Mouse (Mus musculus) layer of hippocampus, adult 9-11 months (tissue): ENCODE measurements around the gene Lipe.
"Not testable (repeated sequence)": the region's sequence is repeated elsewhere in the genome, so short reads cannot be mapped to it uniquely, and the experiment has no call there.

ENCODE experiments used
- DNase-seq: peaks from one replicate; pipeline ENCODE4 v3.0.0; 2022

The Lipe gene

DNA sequence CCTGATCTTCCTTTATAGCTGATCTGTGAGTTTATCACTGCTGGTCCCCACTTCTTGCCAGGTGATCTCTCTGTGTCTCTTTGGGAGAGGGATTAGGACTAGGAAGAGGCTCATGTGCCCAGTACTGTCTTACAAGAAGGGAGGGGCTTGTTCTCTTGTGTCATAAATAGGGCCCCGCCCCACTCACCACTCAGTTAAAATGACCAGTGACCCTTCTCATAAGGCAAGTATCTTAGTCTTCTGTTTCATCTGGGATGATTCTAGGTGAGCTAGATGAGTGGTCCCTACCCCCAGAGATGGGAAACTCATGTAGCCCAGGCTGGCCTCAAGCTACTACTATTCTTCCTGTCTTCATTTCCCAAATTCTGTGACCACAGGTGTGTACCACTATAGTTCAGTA lies at the start of gene Lipe:
TSS of gene Lipe (minus strand) at position 101 of the 400 bp plus-strand sequence.
- no peak for DNase-seq

DNA sequence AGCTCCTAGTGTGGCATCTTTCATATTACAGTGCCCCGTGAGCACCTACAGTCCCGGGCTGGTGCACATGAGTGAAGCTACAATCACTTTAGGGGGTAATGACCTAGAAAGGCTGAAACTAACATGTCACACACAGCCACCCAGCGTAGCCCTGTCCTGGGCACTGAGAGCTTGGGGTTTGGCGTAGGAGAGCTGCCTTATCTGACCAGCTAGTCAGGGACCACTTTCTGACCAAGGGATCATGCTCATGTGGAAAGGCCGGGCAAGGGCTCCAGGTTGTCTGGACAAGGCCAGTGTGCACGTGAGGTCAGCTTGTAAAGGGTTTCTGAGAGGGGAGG lies 42.3 kb upstream of the Lipe start:
- no peak for DNase-seq

DNA sequence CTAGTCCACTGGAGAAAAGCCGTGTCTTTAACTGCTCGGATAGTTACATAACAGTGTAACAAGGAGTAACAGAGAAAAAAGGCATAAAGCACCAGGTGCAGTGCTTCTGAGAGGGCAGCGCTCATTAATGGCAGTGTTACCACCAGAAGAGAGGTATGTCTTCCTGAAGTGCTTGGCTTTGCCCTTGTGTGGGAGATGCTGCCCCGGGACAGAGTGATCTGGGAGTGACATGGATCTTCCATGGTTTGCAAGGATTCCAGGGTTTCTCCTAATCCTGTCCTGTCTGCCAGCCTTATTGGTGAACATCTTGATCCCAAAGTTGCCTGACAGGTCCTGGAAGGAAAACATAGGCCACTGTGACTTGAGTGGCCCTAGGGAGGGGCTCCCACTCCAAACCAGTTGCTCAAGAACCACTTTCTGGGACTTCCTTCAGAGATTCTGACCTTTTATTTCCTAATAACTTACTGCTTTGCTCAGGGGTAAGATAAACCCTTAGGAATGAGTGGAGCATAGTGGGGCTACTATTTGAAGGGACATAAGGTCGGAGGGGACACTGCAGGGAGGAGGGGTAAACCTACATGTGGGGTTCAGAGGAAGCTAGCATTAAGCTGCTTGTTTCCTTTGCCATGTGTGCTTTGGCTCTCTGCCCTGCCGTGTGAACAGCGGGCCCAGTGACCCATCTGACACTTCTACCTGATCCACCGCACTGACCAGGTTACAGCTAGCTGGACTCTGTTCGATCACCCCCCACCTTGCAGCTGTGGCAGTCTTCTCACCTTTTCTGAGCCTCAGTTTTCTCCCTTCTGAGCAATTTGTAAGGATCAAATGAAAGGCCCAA lies 41.7 kb upstream of the Lipe start:
- no peak for DNase-seq

DNA sequence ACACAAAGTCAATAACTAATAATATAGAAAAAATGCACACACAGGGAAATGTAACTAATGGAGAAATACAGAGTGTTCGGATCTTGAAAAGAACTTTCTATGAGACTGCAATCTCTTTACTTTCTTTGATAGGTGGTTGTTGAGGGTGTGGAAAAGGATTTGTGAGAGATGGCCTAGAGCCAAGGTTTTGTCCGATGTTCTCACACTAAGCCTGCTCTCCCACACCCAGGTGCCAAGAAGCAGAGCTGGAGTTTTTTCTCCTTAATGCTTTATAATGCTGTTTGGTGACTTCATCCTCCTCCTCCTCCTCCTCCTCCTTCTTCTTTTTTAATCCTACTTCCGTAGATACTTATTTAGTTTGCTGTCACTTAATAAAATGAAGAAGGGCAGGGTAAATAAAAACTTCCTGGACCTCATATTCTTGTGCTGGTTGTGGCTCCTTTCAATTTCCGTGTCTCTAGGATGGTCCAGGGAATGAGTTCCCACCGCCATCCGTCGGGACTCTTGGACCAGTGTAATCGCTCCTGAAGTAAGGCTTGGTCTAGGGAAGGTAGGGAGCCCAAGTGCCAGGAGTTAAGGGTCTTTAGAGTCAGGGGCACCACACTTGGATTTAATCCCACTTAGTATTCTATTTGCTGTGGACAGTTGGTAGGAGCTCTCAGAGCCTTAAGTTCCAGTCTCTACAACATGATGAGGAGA lies 40.8 kb upstream of the Lipe start:
- DNase-seq: no peak

DNA sequence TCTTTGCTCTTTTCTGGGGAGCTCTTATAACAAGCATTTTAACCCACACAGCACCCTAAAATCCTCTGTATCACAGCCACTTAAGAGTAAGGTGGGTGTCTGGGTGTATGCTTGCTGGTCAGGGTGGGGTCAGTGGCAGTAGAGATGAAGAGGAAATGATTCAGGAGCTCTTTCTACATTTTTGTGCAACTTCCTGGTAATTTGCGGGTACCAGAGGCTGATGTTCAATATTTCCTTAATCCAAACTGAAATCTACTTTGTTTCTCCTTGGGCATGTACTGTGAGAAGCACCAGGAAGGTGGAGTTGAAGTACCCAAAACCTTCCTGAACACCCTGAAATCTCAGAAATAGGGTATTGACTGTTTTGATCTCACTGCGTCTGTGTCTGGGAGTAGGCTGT lies 38.2 kb upstream of the Lipe start:
- no peak for DNase-seq

DNA sequence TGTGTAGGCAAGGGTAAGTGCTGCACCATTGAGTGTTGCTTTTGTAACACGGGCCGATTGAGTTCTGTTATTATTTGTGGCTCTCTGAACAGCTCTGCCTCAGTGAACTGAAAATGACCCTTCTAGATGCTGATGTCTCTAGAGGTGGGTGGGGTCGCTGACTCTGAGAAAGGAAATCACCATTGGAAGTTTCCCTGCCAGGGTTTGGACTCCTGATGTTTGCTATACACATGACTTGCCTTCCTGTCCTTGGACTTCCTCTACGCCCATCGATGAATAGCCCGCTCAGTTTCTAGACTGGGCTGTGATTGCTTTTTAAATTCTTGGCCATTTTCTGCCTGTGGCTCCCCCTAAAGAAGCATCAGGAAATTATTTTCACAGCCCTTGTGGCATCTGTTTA lies 37.7 kb upstream of the Lipe start:
- no peak for DNase-seq

DNA sequence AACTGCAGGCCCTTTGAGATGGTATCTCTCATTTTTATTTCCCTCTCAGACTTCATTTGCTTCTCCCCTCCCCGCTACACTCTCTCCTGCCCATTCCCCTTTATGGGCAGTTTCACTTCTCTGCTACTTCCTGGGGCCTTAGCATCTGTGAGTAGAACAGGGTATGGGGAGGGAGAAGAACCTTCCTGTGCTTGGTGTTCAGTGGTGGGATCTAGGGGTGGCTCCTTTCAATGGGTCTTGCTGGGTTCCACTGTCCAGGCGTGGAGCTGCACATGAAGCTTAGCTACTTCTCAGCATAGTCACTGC lies 37.0 kb upstream of the Lipe start:
- DNase-seq: no peak

DNA sequence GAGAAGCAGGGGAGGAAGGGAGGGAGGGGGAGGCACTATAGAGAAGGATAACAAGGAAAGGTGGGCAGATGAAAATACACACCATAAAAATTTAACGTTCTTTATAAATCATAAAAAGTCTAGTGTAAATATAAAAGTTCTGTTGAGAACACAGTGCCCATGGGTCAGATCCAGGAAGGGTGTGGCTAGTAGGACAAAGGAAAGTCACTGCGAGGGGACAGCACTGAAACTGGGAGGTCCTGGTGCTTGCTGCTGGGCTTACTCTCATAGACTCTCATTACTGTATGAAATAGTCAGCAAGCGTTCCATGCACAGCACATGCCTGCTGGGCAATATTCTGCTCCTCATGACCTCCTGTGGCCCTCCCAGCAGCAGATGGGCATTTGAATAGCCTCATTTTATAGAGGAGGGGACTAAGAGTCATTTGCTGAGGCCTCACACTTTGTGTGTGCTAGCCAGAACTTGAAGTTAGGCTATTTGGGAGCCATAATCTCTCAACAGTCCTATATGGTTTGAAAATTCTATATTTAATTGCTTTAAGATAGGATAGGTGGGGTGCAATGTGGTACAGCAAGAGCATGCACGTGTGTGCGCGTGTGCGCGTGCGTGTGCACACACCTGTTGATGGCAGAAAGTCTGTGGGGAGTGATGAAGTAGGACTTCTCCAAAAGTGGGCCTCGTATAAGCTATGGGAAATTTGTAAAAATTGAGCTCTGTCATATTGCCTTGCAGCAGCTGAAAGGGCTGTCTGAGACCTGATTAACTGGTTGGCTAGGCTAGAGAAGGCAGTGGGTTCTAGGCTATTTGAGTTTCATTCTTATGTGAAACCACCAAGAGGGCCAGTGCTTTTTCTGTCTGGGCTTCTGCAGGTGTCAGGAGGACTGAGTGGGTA lies 36.4 kb upstream of the Lipe start:
- DNase-seq: no peak

DNA sequence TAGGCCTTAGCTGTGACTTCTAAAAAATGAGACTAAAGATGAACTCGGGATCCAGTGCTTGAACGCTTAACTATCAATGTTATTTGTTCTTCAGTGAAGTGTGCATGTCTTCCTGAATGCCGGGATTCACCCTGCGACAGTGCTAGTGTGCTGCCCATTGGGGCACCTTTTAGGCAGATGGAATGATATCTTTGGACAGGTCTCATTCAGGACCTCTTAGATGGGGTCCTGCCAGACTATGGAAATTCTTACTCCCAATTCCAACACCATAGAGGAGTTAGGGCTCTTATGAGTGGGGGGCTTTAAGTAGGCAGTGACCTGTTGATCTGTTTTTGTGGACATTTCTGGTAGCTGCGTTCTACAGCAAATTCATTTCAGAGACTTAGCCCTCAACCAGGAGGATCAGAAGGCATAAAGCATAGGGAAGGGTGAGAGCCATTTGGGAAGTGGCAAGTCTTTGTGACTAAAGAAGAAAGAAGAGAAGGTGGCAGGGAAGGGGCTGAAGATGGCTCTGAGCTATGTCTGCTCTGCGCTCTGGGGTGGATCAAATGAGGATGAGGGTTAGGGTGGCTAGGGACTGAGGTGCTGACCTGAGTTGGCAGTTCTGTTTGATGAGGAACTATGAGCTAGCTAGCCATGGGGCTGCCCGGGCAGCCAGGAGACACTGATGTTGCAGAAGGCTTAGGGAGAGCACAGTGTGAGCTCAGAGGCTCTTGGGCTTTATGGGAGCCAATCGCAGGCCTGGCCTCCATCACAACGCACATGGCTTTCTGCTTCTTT lies 35.5 kb upstream of the Lipe start:
- no peak for DNase-seq

DNA sequence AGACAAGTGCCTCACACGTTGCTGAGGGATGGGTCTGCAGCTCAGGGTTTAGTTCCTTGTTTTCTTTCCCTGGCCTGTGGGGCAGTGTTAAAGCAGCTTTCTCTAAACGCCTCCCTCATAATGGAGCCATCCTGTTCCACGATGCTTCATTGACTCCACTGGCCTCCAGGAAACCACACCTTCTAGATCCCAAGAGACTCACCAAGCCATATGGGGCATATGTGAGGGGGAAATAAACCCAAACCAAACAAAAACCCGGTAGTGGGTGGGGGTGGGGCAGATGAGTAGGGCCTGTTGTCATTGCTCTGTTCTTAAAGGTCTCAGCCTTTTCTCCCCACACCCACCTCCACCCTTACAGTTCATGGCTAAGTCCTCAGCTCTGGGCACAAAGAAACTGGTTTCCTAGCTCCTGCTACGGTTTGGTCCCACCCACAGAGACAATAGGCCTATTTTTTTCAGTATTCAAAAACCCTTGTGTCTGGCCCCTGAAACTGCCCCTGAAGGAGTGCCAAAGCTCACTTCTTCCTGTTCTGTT lies 34.6 kb upstream of the Lipe start:
- DNase-seq: peak; percentile 26

DNA sequence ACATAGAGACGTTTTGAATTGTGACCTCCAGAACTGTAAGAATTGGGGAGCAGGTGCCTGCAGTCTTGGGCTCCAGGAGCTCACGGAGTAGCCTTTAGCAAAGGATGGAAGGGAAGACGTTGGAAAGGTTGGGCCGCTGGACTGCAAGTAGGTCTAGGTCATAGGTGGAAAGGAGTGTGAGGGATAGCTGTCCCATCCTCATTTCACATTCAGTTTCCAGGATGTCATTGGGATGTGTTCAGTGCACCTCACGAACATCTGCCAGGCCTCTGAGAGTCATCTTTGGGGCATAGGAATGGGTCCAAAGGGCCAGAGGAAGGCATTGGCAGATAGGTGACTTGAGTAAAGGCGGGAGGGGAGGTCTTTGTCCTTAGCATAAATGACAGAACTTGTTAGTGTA lies 33.9 kb upstream of the Lipe start:
- DNase-seq: no peak

DNA sequence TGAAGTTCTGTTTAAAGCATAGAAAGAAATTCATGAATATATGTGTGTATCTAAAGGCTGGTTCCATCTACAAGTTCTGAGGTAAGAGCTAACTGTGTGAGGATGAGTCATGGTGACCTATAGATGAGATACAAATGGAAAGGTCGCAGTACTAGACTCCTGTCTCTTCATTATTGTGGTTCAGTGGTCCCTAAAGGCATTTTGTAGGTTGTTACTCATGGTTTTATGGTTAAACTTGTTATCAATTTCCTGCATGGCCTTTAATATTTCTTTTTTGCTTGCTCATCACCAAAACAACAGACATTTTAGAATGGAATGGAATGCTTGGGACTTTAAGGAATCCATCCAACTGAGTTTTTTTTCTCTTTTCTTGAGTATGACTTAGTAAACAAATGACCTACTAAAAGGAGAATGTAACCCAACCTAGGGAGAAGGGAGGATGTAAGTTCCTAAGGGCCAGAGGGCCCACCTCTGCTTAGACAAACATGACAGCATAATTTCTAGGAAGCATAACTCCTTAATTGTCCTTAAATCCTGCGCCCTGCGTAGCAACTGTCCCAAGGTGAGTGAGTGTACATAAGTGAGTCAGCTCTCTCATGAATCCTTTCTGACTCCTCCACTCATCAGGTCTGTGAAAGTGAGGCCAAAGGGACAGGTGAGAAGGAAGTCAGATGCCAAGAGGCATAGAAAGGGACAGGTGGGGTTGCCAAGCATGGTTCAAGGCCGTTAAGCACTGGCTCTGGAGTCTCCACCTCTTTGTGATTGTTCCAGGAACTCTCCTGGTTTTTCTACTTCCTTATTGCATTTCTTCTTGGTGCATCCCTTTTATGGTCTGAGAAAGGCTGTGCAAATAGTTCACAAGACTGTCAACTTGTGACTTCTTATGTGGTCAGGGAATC lies 31.6 kb upstream of the Lipe start:
- DNase-seq: no peak

DNA sequence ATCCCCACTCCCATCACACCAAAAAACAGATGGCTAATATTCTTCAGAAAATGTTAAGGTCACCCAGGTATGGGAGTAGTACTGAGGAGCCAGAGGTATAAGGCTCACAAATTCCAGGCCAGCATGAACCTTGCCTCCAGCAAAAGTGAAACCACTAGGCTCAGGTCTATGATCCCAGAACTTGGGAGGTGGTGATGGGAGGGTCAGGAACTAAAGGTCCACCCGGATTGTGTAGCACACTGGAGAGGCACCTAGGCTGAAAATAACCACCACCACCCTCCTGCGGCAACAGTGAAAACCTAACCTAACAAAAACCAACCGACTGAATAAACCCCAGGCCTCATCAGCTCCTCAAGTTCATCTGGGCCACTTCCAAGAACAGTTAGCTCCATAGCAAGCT lies 29.8 kb upstream of the Lipe start:
- DNase-seq: no peak

DNA sequence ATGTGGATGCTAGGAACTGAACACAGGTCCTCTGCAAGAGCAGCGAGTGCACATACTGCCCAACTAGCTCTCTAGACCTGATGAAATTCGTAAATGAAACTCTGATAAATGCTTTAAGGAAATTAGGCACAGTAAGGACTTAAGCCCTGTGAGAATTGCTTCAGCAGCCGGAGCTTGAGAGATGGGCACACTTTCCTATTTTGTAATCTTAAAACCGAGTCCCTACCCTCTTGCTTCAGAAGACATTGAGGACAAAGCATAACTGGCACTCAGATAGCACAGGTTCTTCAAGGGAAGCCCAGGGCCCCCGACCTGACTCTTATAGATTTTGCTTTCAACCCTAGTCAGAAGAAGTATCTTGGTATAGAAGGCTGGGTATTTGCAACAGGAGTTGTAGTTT lies 28.6 kb upstream of the Lipe start:
- no peak for DNase-seq

DNA sequence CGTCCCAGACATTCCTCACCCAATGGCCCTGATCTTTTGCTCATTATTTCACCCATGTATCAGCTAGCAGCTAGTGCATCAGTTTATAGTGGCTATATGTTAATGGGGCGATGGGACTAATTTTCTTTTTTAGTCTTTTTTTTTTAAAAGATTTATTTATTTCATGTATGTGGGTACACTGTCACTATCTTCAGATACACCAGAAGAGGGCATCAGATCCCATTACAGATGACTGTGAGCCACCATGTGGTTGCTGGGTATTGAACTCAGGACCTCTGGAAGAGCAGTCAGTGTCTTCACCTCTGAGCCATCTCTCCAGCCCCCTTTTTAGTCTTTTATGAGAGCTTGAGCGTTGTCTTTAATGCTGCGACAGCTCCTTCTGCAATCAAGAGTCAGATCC lies 27.9 kb upstream of the Lipe start:
- DNase-seq: not testable (repeated sequence)

DNA sequence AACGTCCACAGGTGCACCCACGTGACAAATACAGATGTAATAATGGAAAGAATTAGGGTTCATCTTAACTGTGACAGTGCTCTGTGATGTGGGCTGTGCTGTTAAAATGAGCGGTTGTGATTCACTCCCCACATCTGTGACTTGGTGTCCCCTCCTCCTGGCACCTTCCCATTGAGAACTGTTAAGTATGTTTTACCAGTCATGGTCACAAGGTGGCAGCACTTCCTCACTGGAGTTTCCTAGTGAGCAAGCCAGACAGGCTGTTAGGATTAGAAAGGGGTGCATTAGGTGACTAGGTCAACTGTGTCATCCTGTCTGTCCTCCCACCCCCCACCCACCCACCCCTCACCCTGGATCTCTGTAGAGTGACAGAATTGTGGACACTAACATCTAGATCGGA lies 25.9 kb upstream of the Lipe start:
- DNase-seq: peak; percentile 69

DNA sequence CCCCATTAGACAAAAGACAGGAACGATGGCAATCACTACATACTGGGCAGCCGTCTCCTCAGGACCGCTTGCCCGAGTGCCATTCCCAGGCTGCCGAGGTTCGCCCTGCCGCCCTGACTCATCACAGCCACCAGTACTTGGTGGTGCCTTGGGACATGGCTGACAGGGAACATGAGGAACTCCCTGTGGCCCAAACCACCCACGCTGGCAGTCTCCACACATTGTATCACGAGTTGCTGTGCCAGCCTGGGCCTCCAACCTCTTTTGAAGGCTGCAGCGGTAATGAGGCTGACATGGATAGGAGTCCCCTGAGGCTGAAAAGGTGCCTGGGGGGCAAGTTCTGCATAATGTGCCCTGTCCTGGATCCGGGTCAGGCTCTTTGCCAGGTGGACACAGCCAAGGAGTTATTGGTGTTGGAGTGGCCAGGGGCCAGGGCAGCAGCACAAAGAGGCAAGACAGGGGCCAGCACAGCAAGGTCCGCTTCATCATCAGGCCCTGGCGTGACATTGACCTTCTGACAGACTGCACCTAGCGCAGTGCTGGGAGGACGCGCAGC lies 23.9 kb upstream of the Lipe start:
- DNase-seq: no peak

DNA sequence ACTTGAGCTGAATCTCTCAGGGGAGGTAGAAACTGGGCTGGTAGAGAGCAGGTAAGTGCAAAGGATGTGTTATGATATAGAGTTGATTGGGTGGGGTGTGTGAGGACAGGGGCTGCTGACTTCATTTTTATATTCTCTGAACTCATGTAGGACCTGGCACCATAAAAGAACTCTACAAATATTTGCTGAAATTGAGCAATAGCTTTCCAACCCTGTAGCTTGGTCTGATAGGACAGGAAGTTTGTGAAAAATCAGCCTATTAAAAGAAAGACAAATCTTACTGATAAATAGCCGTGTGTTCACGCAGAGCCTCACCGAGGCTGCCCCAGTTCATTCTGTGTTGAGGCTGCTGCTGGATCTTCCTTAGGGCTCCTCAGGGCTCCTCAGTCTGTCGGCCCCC lies 21.4 kb upstream of the Lipe start:
- DNase-seq: no peak

DNA sequence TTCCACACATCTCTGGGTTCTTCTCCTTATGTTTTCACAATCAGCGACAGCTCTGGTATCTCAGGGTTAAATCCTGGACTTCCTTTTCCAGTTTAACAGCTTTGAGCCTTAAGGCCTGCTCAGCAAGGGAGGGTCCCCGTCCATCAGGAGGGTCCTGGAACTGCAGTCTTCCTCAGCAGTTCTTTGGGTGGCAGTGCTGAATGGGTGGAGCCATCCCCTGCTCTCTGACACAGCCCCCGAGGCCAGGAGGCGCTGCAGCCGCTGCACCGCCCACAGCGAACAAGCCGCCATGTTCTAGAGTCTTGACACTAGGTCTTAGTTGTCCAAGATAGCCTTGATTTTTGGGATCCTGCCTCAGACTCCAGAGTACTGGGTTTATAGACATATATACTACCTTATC lies 21.0 kb upstream of the Lipe start:
- no peak for DNase-seq

DNA sequence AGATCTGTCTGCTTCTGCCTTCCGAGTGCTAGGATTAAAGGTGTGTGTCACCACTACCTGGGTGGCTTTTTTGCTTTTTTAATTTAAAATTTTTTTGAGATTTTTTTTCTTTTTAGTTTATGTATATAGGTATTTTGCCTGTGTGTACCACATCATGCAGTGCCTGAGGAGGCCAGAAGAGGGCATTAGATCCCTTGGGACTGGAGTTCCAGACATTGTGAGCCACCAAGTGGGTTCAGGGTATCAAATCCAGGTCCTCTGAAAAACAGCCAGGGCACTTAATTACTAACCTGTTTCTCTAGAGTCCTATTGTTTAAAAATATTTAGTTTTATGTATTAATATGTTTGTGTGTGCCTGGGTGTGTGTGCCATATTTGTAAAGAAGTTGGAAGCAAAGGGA lies 19.1 kb upstream of the Lipe start:
- no peak for DNase-seq

DNA sequence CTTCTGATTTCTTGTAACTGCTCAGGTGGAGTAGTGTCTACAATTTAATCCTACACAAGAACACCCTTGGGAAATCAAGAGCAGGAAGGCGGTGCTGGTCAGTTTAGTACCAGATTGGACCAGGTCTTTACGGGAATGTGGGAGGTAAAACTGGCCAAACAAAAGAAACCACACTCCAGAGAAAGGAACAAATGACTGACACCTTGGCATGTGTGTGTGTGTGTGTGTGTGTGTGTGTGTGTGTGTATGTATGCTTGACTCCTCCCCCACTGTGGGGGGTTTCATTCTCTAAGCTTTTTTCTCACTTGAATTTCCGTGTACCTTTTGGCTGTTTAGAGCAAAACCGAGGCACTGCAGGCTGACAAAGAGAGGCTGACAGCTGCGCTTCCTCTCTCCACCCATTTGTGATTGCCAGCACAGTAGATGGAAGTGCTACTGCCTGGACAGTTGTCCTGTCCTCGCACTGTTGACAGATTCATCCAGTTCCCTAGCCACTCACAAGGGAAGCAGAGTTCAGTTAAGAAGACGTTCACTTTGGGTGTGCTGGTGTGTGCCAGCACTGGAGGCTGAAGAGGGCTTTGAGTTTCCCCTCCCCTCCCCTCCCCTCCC lies 14.4 kb upstream of the Lipe start, which contains the start of gene Cxcl17:
TSS of gene Cxcl17 (minus strand) at position 54 of the 609 bp plus-strand sequence.
- no peak for DNase-seq
